Mouse (Mus musculus) urinary bladder, adult 2 months (tissue): ENCODE measurements around the gene Tial1. TPM values are rescaled to one million over a fixed set of nuclear protein-coding genes. Genes with fewer than 3 reads are reported as not detected.
A peak's percentile ranks its signal among the peaks of the same experiment; 100 is the strongest.

Source experiments
- DNase-seq: peaks from one replicate; pipeline ENCODE4 v3.0.0; 2022; ENCODE audit warnings: low spot score
- polyA plus RNA-seq: library from polyadenylated mRNA; depleted of rRNA; stranded (reverse); fragments of >200 nt; gene quantifications from 2 replicates; pipeline ENCODE4 v1.2.3, GENCODE M21; 2012; rRNA removed

Tial1 gene
- polyA plus RNA-seq, result 72.6 and 101 TPM in 2 replicates

- DNase-seq, result peak; percentile 90
These were observed at the start of gene Tial1 for GRCm38 (mm10) chr7:128461285-128462215. TSS of gene Tial1 (minus strand) at chr7:128461717.

GRCm38 (mm10) chr7:128504091-128504490 lies 42.6 kb upstream of the Tial1 start:
- DNase-seq, result no peak

- no peak for DNase-seq
These were observed 38.3 kb upstream of the Tial1 start for GRCm38 (mm10) chr7:128499801-128500200.

- DNase-seq, result no peak
These were observed 33.0 kb upstream of the Tial1 start for GRCm38 (mm10) chr7:128494546-128494945.

GRCm38 (mm10) chr7:128488986-128489385 lies 27.5 kb upstream of the Tial1 start:
- DNase-seq, result no peak

GRCm38 (mm10) chr7:128474322-128474721 lies 12.8 kb upstream of the Tial1 start:
- DNase-seq, result peak; percentile 38

GRCm38 (mm10) chr7:128462406-128462805 lies 889 bp upstream of the Tial1 start:
- DNase-seq, result no peak

GRCm38 (mm10) chr7:128460865-128461228 lies 670 bp downstream of the Tial1 start:
- DNase-seq, result no peak

- DNase-seq, result peak; percentile 36
These were observed 1.2 kb downstream of the Tial1 start for GRCm38 (mm10) chr7:128460131-128460864.

GRCm38 (mm10) chr7:128459791-128460130 lies 1.8 kb downstream of the Tial1 start:
- DNase-seq, result no peak

- no peak for DNase-seq
These were observed 3.5 kb downstream of the Tial1 start for GRCm38 (mm10) chr7:128458011-128458410.

GRCm38 (mm10) chr7:128452731-128453130 lies 8.8 kb downstream of the Tial1 start:
- no peak for DNase-seq

- no peak for DNase-seq
These were observed 20.9 kb downstream of the Tial1 start for GRCm38 (mm10) chr7:128440584-128440983.

- DNase-seq, result no peak
These were observed 22.3 kb downstream of the Tial1 start for GRCm38 (mm10) chr7:128439251-128439650.

- no peak for DNase-seq
These were observed 23.4 kb downstream of the Tial1 start for GRCm38 (mm10) chr7:128438131-128438530.

- no peak for DNase-seq
These were observed 28.3 kb downstream of the Tial1 start for GRCm38 (mm10) chr7:128433213-128433612.

GRCm38 (mm10) chr7:128432574-128432973 lies 28.9 kb downstream of the Tial1 start:
- DNase-seq, result no peak

GRCm38 (mm10) chr7:128422491-128422890 lies 39.0 kb downstream of the Tial1 start:
- no peak for DNase-seq

GRCm38 (mm10) chr7:128421701-128422100 lies 39.8 kb downstream of the Tial1 start:
- no peak for DNase-seq

- DNase-seq, result no peak
These were observed 41.8 kb downstream of the Tial1 start for GRCm38 (mm10) chr7:128419690-128420089.

- peak; percentile 60 for DNase-seq
These were observed 43.4 kb downstream of the Tial1 start, which contains the start of gene Rgs10 for GRCm38 (mm10) chr7:128417930-128418779. TSS of gene Rgs10 (minus strand) at chr7:128418758.
